Mouse (Mus musculus) thymus, adult 2 months (tissue): ENCODE data around the gene Ctbp2. TPM values are rescaled to one million over a fixed set of nuclear protein-coding genes. Genes with fewer than 3 reads are reported as not detected.

Experiments used
- DNase-seq: peaks from one replicate; pipeline ENCODE4 v3.0.0; 2021
- H3K27ac ChIP-seq: fragments of 200-500 bp; 2 replicates; pipeline ENCODE4 v1.5.1; 2012; ENCODE audit warnings: low read length, control low read depth; ENCODE audit not compliant: control insufficient read depth, insufficient read depth
- H3K27me3 ChIP-seq: fragments of 200-500 bp; 2 replicates; pipeline ENCODE4 v1.6.1; 2012; ENCODE audit warnings: mild to moderate bottlenecking, low read length, moderate library complexity, mixed read lengths; ENCODE audit not compliant: control insufficient read depth, insufficient read depth
- H3K36me3 ChIP-seq: fragments of 200-500 bp; 2 replicates; pipeline ENCODE4 v1.6.1; 2012; ENCODE audit warnings: mild to moderate bottlenecking, low read length, moderate library complexity; ENCODE audit not compliant: control insufficient read depth, insufficient read depth
- H3K4me1 ChIP-seq: fragments of 200-500 bp; replicated peaks from 2 replicates; pipeline ENCODE4 v1.6.1; 2012; ENCODE audit warnings: low read length; ENCODE audit not compliant: control insufficient read depth, insufficient read depth
- H3K4me3 ChIP-seq: fragments of 200-500 bp; 2 replicates; pipeline ENCODE4 v1.5.1; 2012; ENCODE audit warnings: mild to moderate bottlenecking, low read length, control low read depth, moderate library complexity; ENCODE audit not compliant: control insufficient read depth, insufficient read depth
- CTCF ChIP-seq: fragments of 200-500 bp; IDR thresholded peaks from 2 replicates; pipeline ENCODE4 v1.5.1; 2012; ENCODE audit warnings: mild to moderate bottlenecking, control low read depth, low read length, moderate library complexity, borderline replicate concordance; ENCODE audit not compliant: control insufficient read depth, poor library complexity, insufficient read depth; ENCODE audit errors: extremely low read depth
- POLR2A ChIP-seq: fragments of 200-500 bp; IDR thresholded peaks from 2 replicates; pipeline ENCODE4 v1.6.1; 2012; ENCODE audit warnings: mild to moderate bottlenecking, low read length, control low read depth, moderate library complexity; ENCODE audit not compliant: control insufficient read depth, poor library complexity, insufficient read depth; ENCODE audit errors: extremely low read depth
- WGBS: fragments of 180-500 bp; shearing (Covaris S2); methylation state at CpG from one replicate; pipeline ENCODE4 v1.1.7; 2018; 5-methylcytosine and 5-hydroxymethylcytosine counted together
- polyA plus RNA-seq: library from polyadenylated mRNA; depleted of rRNA; stranded (reverse); fragments of >200 nt; gene quantifications from 2 replicates; pipeline ENCODE4 v1.2.3, GENCODE M21; 2012; rRNA removed

The Ctbp2 gene
- 10.7 and 14.0 TPM in 2 replicates for polyA plus RNA-seq

DNA sequence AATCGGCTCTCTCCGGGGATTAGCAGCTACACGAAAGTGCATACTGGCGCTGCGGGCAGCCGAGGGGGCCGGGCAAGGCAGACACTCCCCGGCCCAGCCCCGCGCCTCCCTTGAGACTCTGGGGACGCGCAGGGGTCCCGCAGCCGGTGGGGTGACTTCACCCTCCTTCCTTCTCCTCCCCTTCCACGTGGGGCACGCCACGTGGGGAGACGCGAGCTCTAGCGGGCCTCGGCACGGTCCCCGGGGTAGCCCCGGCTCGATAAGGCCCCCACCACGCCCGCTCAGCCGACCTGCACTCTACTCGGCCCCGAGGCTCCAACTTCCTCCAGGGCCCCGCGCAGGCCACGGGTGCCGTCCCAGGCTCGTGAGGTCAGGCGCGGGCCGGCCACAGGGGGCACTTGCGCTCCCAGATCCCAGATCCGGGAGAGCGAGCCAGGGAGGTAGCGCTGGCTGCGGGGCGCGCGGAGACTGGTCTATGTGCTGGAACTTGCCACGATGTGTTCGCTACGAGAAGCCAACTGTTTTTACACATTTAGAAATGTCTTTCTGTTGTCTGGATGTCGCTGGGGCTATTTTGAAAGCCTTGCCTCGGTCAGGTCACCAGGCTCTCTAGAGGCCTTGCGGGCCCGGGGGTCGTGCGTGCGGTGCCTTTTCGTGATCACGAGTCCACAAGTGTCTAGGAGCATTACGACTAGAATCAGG, at the start of gene Ctbp2:
Ctbp2 (minus strand) TSS at position 356 of the 702 bp plus-strand sequence.
- Histone ChIP-seq H3K27ac (no peak within 1 kb of the TSS), H3K4me3 (peak within 1 kb of the TSS; percentile 41), H3K4me1 (peaks cover 2% of the 10 kb centered on the region; the same call in 1 of the 2 replicates), H3K36me3 (no peaks in the 10 kb centered on the region), H3K27me3 (peaks cover 14% of the 10 kb centered on the region)
- DNase-seq: peak; percentile 19
- 3% methylated on average over 59 of the region's 59 CpGs for WGBS
- TF ChIP-seq CTCF: no peak

GRCm38 (mm10) chr7:133171403-133172032, 47.4 kb upstream of the Ctbp2 start:
- H3K4me1 ChIP-seq: no peaks in the 10 kb centered on the region
- H3K27ac ChIP-seq: no peak overlapping the region
- no peaks in the 10 kb centered on the region for H3K27me3 ChIP-seq
- TF ChIP-seq POLR2A (no peak), CTCF (no peak)
- WGBS: 93% methylated on average over 4 of the region's 4 CpGs
- H3K36me3 ChIP-seq: no peaks in the 10 kb centered on the region
- no peak for DNase-seq
- no peak overlapping the region for H3K4me3 ChIP-seq

DNA sequence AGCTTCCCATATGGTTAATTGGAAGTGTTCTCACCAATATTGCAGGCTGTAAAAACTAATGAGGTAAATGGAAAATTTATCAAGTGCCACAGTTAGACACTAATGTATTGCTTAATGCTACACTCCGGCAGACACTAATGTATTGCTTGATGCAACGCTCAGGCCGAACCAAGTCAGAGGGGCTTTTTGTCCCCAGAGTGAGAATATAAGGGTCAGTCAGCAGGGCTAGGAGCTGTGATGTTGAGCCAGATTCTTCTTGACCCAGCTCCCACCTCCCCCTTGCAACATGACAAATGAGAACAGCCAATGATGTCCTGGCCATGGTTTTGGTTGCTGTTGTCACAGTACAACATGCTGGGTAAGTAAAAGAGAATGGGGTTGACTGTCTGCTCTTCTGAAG, 44.8 kb upstream of the Ctbp2 start:
- TF ChIP-seq CTCF (no peak), POLR2A (no peak)
- no peaks in the 10 kb centered on the region for H3K4me1 ChIP-seq
- no peak overlapping the region for H3K4me3 ChIP-seq
- no peaks in the 10 kb centered on the region for H3K36me3 ChIP-seq
- H3K27me3 ChIP-seq: no peaks in the 10 kb centered on the region
- no peak for DNase-seq
- WGBS: 96% methylated on average over 3 of the region's 3 CpGs
- no peak overlapping the region for H3K27ac ChIP-seq

DNA sequence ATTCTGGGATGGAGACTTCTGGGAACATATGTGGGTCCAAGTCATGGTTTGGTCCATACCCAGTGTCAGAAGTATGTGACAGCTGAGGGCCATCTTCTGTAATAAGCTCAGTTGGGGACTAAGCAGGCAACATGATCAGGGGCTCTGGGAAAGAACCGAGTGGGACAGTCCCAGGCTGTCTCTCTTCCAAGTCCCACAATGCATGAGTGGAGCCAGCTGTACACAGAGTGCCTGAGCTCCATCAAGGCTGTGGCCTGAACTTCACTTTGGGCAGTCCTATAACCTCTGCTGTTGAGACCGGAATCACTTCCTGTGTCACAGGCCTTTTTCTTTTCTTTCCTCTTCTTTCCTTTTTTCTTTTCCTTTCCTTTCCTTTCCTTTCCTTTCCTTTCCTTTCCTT, 43.7 kb upstream of the Ctbp2 start:
- no peak for TF ChIP-seq CTCF
- TF ChIP-seq POLR2A: no peak
- WGBS: 87% methylated on average over 2 of the region's 2 CpGs
- Histone ChIP-seq H3K36me3 (no peaks in the 10 kb centered on the region), H3K4me3 (no peak overlapping the region), H3K27ac (no peak overlapping the region), H3K27me3 (no peaks in the 10 kb centered on the region), H3K4me1 (no peaks in the 10 kb centered on the region)
- DNase-seq: no peak

DNA sequence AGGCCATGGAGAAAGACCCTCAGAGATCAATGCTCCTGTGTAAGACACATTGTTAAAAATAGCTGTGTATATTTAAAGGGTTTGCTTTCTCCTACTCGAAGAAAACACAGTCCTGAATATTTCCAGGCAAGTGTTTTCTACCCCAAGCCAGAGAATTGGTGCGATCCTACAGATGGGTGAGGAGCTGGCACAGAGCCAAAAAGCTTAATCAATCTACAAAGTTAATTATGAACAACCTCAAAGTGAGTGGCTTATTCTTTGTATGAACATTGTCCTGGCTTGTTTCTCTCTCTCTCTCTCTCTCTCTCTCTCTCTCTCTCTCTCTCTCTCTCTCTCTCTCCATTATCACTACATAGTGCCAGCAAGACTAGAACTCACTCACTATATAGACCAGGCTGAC, 40.6 kb upstream of the Ctbp2 start:
- Histone ChIP-seq H3K36me3 (no peaks in the 10 kb centered on the region), H3K27ac (no peak overlapping the region), H3K4me3 (no peak overlapping the region), H3K4me1 (no peaks in the 10 kb centered on the region), H3K27me3 (no peaks in the 10 kb centered on the region)
- 64% methylated on average over 2 of the region's 2 CpGs for WGBS
- DNase-seq: no peak
- no peak for TF ChIP-seq CTCF
- no peak for TF ChIP-seq POLR2A

- no peak overlapping the region for H3K4me3 ChIP-seq
Observed at GRCm38 (mm10) chr7:133163011-133163410, 38.9 kb upstream of the Ctbp2 start.

More at GRCm38 (mm10) chr7:133163011-133163410, 38.9 kb upstream of the Ctbp2 start:
- Histone ChIP-seq H3K27me3 (no peaks in the 10 kb centered on the region), H3K27ac (no peak overlapping the region), H3K4me1 (no peaks in the 10 kb centered on the region), H3K36me3 (no peaks in the 10 kb centered on the region)
- TF ChIP-seq CTCF: no peak
- no peak for TF ChIP-seq POLR2A
- 64% methylated on average over 5 of the region's 5 CpGs for WGBS
- DNase-seq: no peak
